Mouse (Mus musculus) lung, postnatal 0 days (tissue): ENCODE results near the gene Ecpas.

ENCODE experiments used
- CTCF ChIP-seq: IDR thresholded peaks from 2 replicates; pipeline ENCODE4 v1.5.1; 2016; ENCODE audit warnings: antibody characterized with exemption, mild to moderate bottlenecking
- EP300 ChIP-seq: IDR thresholded peaks from 2 replicates; pipeline ENCODE4 v1.6.1; 2016; ENCODE audit warnings: antibody characterized with exemption, mild to moderate bottlenecking, control low read depth

GRCm38 (mm10) chr4:58898318-58898717, 14.2 kb downstream of the Ecpas start:
- TF ChIP-seq EP300 (no peak), CTCF (no peak)
